Mouse (Mus musculus) CH12.LX (cell line): ENCODE data around the gene Lrrc29. TPM values are rescaled to one million over a fixed set of nuclear protein-coding genes. Genes with fewer than 3 reads are reported as not detected.

Source experiments
- DNase-seq: peaks from one replicate; pipeline ENCODE4 v3.0.0-alpha.2; 2013; ENCODE audit errors: extremely low read depth
- H3K27ac ChIP-seq: 2 replicates; pipeline ENCODE4 v1.5.1; 2012; ENCODE audit warnings: low read depth, mild to moderate bottlenecking, control low read depth, moderate library complexity; ENCODE audit not compliant: insufficient read depth
- H3K27me3 ChIP-seq: replicated peaks from 2 replicates; pipeline ENCODE3; 2012; ENCODE audit warnings: inconsistent platforms
- H3K36me3 ChIP-seq, 2 experiments: replicated peaks in 1 of 2; 2 replicates each; pipeline versions ENCODE3 to v1.6.1; 2012; ENCODE audit warnings: inconsistent platforms in 1 of 2, low read length in 1 of 2, mild to moderate bottlenecking in 1 of 2, mixed read lengths in 1 of 2, moderate library complexity in 1 of 2; ENCODE audit not compliant: control insufficient read depth in 1 of 2, insufficient read depth in 1 of 2
- H3K4me1 ChIP-seq, 2 experiments: 2 replicates each; pipeline ENCODE4 v1.6.1; 2012; ENCODE audit warnings: inconsistent platforms in 1 of 2, moderate library complexity in 1 of 2; ENCODE audit not compliant: insufficient read depth in 2 of 2, control insufficient read depth in 1 of 2
- H3K4me2 ChIP-seq: 2 replicates; pipeline ENCODE4 v1.6.1; 2012; ENCODE audit warnings: low read depth, mild to moderate bottlenecking, control low read depth; ENCODE audit not compliant: poor library complexity, insufficient read depth, severe bottlenecking
- H3K4me3 ChIP-seq, 3 experiments: fragments of 150-350 bp in 1 of 3; sonication (generic) in 1 of 3; replicated peaks in 1 of 3; 2 replicates each; pipeline versions ENCODE3 to v1.5.1; 2011 to 2012; ENCODE audit warnings: low read depth in 2 of 3, low read length in 2 of 3, mild to moderate bottlenecking in 2 of 3, moderate library complexity in 2 of 3, control low read depth in 1 of 3, improper control_type of control experiment in 1 of 3, inconsistent platforms in 1 of 3, mixed read lengths in 1 of 3; ENCODE audit not compliant: poor library complexity in 1 of 3
- H3K79me2 ChIP-seq: replicated peaks from 2 replicates; pipeline ENCODE4 v1.6.1; 2012; ENCODE audit warnings: mild to moderate bottlenecking, moderate library complexity; ENCODE audit not compliant: control insufficient read depth, poor library complexity, insufficient read depth, severe bottlenecking; ENCODE audit errors: extremely low read depth
- H3K9ac ChIP-seq: 2 replicates; pipeline ENCODE4 v1.6.1; 2012; ENCODE audit warnings: low read depth, mild to moderate bottlenecking, control low read depth, moderate library complexity; ENCODE audit not compliant: insufficient read depth
- H3K9me3 ChIP-seq: replicated peaks from 2 replicates; pipeline ENCODE3; 2012; ENCODE audit warnings: low read length, inconsistent platforms, mixed read lengths
- CHD1 ChIP-seq: IDR thresholded peaks from 2 replicates; pipeline ENCODE4 v1.6.1; 2012; ENCODE audit warnings: low read depth, low read length, improper control_type of control experiment, inconsistent platforms
- EP300 ChIP-seq: IDR thresholded peaks from 2 replicates; pipeline ENCODE4 v1.6.1; 2011; ENCODE audit warnings: low read length, improper control_type of control experiment
- ETS1 ChIP-seq: conservative IDR thresholded peaks from 2 replicates; pipeline ENCODE4 v1.6.1; 2012; ENCODE audit warnings: low read depth, mild to moderate bottlenecking, inconsistent platforms, low read length, improper control_type of control experiment, moderate library complexity
- GABPA ChIP-seq: IDR thresholded peaks from 2 replicates; pipeline ENCODE4 v1.6.1; 2012; ENCODE audit warnings: low read depth, low read length, improper control_type of control experiment, inconsistent platforms; ENCODE audit not compliant: insufficient replicate concordance
- KAT2A ChIP-seq: IDR thresholded peaks from 2 replicates; pipeline ENCODE4 v1.6.1; 2012; ENCODE audit warnings: low read length, improper control_type of control experiment, inconsistent platforms; ENCODE audit not compliant: insufficient replicate concordance
- MEF2A ChIP-seq: IDR thresholded peaks from 2 replicates; pipeline ENCODE4 v1.6.1; 2014; ENCODE audit warnings: low read depth, mild to moderate bottlenecking, inconsistent platforms, low read length, improper control_type of control experiment, borderline replicate concordance
- NRF1 ChIP-seq: IDR thresholded peaks from 2 replicates; pipeline ENCODE4 v1.6.1; 2014; ENCODE audit warnings: low read depth, mild to moderate bottlenecking, inconsistent platforms, low read length, improper control_type of control experiment, moderate library complexity
- RAD21 ChIP-seq: IDR thresholded peaks from 2 replicates; pipeline ENCODE4 v1.6.1; 2011; ENCODE audit warnings: low read depth, mild to moderate bottlenecking, low read length, improper control_type of control experiment, moderate library complexity
- RCOR1 ChIP-seq: conservative IDR thresholded peaks from 2 replicates; pipeline ENCODE4 v1.6.1; 2012; ENCODE audit warnings: low read depth, mild to moderate bottlenecking, inconsistent platforms, low read length, improper control_type of control experiment
- SIN3A ChIP-seq: IDR thresholded peaks from 2 replicates; pipeline ENCODE4 v1.6.1; 2012; ENCODE audit warnings: low read length, improper control_type of control experiment, inconsistent platforms
- ZC3H11A ChIP-seq: IDR thresholded peaks from 2 replicates; pipeline ENCODE4 v1.6.1; 2012; ENCODE audit warnings: low read depth, mild to moderate bottlenecking, inconsistent platforms, low read length, improper control_type of control experiment
- ZMIZ1 ChIP-seq: IDR thresholded peaks from 2 replicates; pipeline ENCODE4 v1.6.1; 2012; ENCODE audit warnings: low read depth, mild to moderate bottlenecking, inconsistent platforms, low read length, improper control_type of control experiment
- dilution Hi-C: fragments of 300-500 bp; cut with MboI; formaldehyde crosslinking; loops from 2 replicates; pipeline ENCODE4 v1.14.3; 2020; ENCODE audit warnings: low sequenced_read_pairs; ENCODE audit not compliant: extremely low pct_unique_long_range_greater_than_20kb, extremely low pct_ligation_motif_present
- in situ Hi-C: fragments of 300-500 bp; cut with MboI; formaldehyde crosslinking; loops from 3 replicates; pipeline ENCODE4 v1.14.3; 2019; ENCODE audit warnings: low sequenced_read_pairs, low pct_ligation_motif_present, low pct_unique_long_range_greater_than_20kb, mixed read lengths
- polyA plus RNA-seq: library from polyadenylated mRNA; unstranded; fragments of >175 nt; gene quantifications from 2 replicates; pipeline ENCODE4 v1.2.1, GENCODE M21; 2012; ENCODE audit warnings: low read depth; ENCODE audit not compliant: insufficient read length
- total RNA-seq, 2 experiments: library from RNA; depleted of rRNA; stranded (reverse); fragments of 300-350 nt in 1 of 2; fragments of >200 nt in 1 of 2; gene quantifications; 2 replicates each; pipeline ENCODE4 v1.2.3; 2012 to 2014

Gene Lrrc29
- total and polyA plus RNA-seq, 3 experiments: 1.4 to 1.8 (median 1.7) TPM

DNA sequence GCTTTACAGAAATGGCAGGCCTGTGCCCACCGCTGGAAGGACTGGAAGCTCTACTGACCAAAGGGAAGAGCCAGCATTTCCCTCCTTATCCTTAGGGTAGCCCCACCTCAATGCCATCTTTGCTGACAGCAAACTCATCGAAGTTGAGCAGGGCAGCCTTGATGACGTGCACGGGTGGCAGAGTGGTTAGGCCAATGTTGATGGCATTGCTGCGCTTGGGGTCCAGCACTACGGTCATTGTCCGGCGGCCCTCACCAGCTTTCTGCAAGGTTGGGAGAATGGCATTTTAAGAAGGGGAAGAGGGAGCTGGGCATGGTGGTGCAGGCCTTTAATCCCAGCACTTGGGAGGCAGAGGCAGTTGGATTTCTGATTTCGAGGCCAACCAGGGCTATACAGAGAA lies 5.9 kb upstream of the Lrrc29 start:
- H3K36me3 ChIP-seq: peaks cover 67 to 89% of the 10 kb centered on the region in 2 experiments
- DNase-seq: no peak
- H3K4me2 ChIP-seq: no peak overlapping the region
- no peak overlapping the region for H3K4me3 ChIP-seq
- TF ChIP-seq EP300 (no peak), ZC3H11A (no peak), MEF2A (no peak), CHD1 (no peak), RAD21 (no peak)
- dilution Hi-C loops (no loop called here), in situ Hi-C loops (no loop called here)
- H3K9ac ChIP-seq: no peak overlapping the region
- H3K27ac ChIP-seq: no peak overlapping the region
- H3K9me3 ChIP-seq: no peaks in the 10 kb centered on the region
- H3K4me1 ChIP-seq: peaks cover 3 to 9% of the 10 kb centered on the region in 2 experiments
- H3K79me2 ChIP-seq: peaks cover 7% of the 10 kb centered on the region
- no peaks in the 10 kb centered on the region for H3K27me3 ChIP-seq

DNA sequence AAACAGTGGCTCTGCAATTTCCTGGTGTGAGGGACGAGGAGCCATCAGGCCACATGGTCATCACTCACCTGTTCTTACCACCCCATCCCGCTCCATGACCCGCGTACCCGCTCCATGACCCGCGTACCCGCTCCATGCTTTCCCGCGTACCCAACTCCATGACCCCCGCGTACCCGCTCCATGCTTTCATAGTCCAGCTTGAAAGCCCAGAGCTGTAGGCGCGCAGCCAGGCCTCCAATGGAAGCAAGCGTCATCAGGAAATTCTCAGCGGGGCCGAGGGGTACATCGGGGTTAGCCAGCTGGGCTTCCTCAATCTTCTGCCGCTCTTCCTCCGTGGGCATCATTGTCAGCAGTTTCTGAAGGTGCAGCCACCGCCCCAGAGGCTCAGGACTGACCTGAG lies 5.4 kb upstream of the Lrrc29 start:
- H3K4me1 ChIP-seq: peaks cover 3 to 9% of the 10 kb centered on the region in 2 experiments
- no peaks in the 10 kb centered on the region for H3K9me3 ChIP-seq
- no peak overlapping the region for H3K4me2 ChIP-seq
- no peak overlapping the region for H3K4me3 ChIP-seq
- peaks cover 11% of the 10 kb centered on the region for H3K79me2 ChIP-seq
- no peak overlapping the region for H3K9ac ChIP-seq
- peaks cover 63 to 84% of the 10 kb centered on the region in 2 experiments for H3K36me3 ChIP-seq
- H3K27me3 ChIP-seq: no peaks in the 10 kb centered on the region
- TF ChIP-seq ETS1 (no peak), RAD21 (no peak), ZMIZ1 (no peak), SIN3A (no peak), CHD1 (no peak), MEF2A (no peak), RCOR1 (no peak), GABPA (no peak), KAT2A (no peak)
- no peak for DNase-seq
- dilution Hi-C loops: no loop called here
- in situ Hi-C loops: no loop called here
- no peak overlapping the region for H3K27ac ChIP-seq

DNA sequence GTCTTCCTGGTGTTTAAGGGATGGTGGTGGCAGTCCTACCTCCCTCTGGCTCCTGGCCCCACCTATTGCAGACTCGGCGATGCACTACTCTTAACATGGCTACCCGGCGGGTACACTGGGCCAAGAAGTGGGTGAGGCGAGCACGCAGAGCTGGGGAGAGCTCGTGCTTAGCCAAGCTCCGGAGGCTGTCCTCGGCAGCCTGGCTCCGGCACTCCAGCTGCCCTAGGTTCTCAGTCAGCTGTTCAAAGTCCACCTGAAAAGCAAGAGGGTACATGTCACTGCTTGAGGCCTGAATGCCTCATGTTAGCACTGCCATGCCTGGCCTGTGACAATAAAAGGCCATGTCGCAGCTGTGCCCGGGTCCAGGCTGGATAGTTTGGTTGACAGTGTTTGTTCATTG lies 4.2 kb upstream of the Lrrc29 start:
- H3K4me1 ChIP-seq: peaks cover 3 to 10% of the 10 kb centered on the region in 2 experiments
- H3K79me2 ChIP-seq: peaks cover 11% of the 10 kb centered on the region
- TF ChIP-seq NRF1: no peak
- TF ChIP-seq ZMIZ1: no peak
- TF ChIP-seq GABPA: no peak
- H3K9ac ChIP-seq: no peak overlapping the region
- in situ Hi-C loops (no loop called here), dilution Hi-C loops (no loop called here)
- no peaks in the 10 kb centered on the region for H3K27me3 ChIP-seq
- no peak for DNase-seq
- H3K36me3 ChIP-seq: peaks cover 51 to 73% of the 10 kb centered on the region in 2 experiments
- no peak overlapping the region for H3K4me2 ChIP-seq
- H3K9me3 ChIP-seq: no peaks in the 10 kb centered on the region
- no peak overlapping the region for H3K27ac ChIP-seq
- H3K4me3 ChIP-seq: no peak overlapping the region
